Mouse (Mus musculus): ENCODE measurements around the gene Lbx2.
A peak's percentile ranks its signal among the peaks of the same experiment; 100 is the strongest.

Lbx2 gene

DNA sequence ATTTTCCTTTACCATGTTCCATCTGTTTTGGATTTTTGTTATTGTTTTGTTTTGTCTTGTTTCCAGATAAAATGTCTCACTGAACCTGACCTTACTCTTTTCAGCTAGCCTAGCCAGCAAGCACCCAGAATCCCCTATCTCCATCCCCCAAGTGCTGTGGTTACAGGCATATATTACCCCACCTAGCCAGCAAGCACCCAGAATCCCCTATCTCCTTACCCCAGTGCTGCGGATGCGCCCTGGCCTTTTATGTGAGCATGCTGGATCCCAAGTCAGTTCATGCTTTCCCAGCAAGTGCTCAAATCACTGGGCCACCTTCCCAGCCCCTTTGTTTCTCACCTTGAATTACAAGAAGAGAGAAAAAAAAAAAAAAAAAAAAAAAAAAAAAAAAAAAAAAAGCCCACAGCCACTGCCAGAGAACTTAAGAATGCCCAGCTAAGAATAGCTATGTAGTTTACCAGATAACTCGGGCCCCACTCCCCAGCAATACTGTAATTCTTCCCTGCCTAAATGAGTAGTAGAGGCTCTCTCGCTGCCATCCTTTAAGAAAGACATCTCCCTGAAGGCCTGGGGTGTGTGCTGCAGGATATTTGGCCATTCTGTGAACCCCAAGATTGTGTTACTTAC lies 25.5 kb downstream of the Lbx2 start:
- no peak for DNase-seq (ENCODE audit: low spot score)

DNA sequence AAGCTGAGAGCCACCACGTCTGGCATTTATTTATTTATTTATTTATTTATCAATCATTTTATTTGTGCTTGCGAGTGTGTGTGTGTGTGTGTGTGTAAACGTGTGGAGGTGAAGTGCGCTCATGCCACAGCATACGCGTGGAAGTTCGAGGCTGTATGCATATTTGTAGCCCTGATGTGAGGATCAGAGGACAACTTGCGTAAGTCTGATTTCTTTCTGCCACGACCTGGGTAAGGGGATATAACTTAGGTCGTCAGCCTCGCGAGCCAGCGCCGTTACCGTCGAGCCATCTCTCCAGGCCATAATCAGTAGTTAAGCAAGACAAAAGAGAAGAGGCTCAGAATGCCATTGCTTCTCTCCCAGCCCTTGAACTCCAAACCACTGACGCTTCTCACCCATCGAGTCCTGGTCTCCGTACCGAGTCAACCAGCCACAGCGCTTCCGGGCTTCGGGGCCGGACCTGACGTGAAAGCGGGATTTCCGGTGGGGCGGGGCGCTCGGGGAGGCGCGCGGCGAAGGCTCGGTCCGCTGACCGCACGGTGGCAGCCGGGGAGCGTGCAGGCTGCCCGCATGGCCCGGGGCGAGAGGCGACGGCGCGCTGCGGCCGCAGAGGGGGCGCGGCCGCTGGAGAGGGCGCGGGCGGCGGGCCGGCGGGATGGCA lies 29.0 kb downstream of the Lbx2 start, which contains the start of gene Mogs:
Gene Mogs (plus strand): TSS at position 486 of the 661 bp plus-strand sequence.
- DNase-seq (ENCODE audit: low spot score): peak; percentile 92

DNA sequence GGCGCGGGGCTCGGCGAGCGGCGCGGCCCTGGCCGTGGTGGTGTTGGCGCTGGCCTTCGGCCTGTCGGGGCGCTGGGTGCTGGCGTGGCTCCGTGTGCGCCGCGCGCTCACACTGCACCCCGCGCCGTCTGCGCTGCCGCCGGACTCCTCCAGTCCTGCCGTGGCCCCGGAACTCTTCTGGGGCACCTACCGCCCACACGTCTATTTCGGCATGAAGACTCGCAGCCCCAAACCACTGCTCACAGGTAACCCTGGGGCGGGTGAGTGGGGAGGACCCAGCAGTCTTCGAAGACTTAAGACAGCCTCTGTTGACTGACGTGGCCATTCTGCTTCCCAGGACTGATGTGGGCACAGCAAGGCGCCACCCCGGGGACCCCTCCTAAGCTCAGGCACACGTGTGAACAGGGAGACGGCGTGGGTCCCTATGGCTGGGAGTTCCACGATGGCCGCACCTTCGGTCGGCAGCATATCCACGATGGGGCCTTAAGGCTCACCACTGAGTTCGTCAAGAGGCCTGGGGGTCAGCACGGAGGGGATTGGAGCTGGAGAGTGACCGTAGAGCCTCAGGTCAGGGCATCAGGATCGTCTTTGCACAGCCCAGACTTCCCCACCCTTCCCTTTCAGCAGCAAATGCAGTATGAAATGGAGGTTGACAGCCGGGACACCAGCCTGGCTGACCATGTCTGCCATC lies 29.7 kb downstream of the Lbx2 start:
- DNase-seq (ENCODE audit: low spot score): no peak

DNA sequence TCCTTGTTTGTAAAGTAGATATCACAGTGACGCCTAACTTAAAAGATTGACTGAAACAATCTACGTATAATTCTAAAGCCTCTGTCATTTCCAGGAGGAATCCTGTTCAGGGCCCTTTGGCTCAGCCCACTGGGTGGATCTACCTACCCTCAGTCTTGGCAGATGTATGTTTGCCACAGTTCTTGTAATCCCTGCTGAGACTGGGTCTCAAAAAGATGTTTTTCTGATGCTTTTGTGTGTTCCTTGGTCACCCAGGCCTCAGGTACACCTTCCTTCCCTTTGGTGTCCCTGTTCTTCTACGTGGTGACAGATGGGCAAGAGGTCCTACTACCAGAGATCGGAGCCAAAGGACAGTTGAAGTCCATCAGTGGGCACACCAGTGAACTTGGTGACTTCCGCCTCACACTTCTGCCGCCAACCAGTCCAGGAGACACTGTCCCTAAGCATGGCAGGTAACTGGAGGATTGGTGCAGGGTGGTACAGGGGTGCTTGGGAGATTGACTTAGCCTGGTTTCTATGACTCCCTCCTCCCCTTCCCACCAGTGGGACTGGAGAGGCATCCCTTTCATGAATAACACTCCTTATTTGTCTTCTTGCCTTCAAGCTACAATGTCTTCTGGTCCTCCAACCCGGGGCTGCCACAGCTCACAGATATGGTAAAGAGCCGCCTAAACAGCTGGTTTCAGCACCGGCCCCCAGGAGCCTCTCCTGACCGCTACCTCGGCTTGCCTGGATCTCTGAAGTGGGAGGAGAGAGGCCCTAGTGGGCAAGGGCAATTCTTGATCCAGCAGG lies 30.4 kb downstream of the Lbx2 start:
- DNase-seq (ENCODE audit: low spot score): no peak

DNA sequence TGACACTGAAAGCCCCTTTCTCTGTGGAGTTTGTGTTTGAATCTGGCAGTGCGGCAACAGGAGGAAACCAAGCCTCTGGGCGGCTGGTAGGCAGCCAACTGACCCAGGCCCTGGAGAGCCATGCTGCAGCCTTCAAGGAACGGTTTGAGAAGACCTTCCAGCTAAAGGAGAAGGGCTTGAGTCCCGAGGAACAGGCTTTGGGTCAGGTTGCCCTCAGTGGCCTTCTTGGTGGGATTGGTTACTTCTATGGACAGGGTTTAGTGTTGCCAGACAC lies 30.9 kb downstream of the Lbx2 start:
- no peak for DNase-seq (ENCODE audit: low spot score)

DNA sequence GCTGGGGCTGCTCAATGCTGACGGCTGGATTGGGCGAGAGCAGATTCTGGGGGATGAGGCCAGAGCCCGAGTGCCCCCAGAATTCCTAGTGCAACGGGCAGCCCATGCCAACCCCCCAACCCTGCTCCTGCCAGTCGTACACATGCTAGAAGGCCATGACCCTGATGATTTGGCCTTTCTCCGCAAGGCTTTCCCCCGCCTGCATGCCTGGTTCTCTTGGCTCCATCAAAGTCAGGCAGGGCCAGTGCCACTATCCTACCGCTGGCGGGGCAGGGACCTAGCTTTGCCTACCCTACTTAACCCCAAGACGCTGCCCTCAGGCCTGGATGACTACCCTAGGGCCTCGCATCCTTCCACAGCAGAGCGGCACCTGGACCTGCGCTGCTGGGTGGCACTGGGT lies 31.4 kb downstream of the Lbx2 start:
- DNase-seq (ENCODE audit: low spot score): no peak

DNA sequence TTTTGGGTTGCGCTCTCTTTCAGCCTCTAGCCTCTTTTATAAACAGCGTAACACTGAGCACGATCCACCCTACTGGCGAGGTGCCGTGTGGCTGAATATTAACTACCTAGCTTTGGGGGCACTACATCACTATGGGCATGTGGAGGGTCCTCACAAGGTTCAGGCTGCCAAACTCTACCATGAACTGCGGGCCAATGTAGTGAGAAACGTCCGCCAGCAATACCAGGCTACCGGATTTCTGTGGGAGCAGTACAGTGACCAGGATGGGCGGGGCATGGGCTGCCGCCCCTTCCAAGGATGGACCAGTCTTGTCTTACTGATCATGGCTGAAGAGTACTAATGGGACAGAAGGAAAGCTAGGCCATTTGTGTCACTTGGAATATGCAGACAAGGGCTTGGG lies 32.2 kb downstream of the Lbx2 start:
- no peak for DNase-seq (ENCODE audit: low spot score)

DNA sequence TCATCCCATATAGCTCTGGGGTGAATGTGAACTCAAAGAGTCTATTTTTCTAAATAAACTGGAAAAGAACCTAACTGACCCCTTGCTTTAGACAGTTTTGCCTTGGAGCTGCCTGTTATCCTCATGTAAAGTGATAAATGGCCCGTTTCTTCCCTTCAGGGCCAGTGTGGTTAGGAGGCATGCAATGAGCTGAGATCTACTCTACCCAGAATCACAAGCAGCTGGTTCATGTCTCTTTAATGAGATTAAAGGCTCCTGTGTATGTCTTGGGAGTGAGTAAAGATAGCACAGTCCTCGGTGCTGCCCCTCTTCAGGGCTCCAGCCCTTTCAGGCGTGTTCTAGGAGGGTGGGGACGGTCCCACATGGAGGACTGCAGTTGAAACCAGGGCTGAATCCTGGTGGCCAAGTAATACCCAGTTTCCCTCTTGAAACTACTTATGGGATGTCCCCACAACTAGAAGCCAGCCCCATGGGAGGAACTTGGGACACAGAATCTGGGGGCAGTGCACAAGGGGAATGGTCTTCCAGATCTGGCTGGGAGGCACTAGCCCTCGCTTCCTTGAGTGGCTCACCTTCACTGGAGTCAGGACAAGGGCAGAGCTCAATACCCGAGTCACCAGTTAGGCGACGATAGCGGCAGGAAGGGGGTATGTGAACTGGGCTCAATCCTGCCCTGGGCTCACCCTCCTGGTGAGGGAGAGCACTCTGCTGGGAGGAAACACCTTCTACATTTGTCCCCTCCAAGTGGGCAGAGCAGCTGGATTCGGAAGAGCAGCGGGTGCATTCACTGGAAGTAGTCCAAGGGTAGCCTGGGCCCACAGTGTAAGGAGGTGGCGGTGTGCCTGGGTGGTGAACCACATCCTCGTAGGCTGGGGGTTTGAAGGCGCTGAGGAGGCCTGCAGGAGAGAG lies 32.9 kb downstream of the Lbx2 start:
- no peak for DNase-seq (ENCODE audit: low spot score)

DNA sequence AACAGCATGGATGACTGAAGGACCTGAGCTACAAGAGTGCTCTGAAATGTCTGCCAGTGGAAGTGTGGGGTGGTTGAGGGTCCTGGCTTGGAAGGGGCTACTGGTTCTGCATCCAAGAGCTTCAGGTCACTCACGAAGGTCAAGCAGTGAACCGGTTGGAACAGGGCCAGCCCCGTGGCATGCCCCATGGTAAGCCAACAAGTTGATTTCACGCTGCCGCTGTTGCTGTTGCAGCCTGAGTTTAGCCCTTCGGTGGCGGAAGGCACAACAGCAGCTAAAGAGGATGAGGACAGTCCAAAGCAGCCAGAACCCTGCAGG lies 33.5 kb downstream of the Lbx2 start:
- DNase-seq (ENCODE audit: low spot score): no peak

DNA sequence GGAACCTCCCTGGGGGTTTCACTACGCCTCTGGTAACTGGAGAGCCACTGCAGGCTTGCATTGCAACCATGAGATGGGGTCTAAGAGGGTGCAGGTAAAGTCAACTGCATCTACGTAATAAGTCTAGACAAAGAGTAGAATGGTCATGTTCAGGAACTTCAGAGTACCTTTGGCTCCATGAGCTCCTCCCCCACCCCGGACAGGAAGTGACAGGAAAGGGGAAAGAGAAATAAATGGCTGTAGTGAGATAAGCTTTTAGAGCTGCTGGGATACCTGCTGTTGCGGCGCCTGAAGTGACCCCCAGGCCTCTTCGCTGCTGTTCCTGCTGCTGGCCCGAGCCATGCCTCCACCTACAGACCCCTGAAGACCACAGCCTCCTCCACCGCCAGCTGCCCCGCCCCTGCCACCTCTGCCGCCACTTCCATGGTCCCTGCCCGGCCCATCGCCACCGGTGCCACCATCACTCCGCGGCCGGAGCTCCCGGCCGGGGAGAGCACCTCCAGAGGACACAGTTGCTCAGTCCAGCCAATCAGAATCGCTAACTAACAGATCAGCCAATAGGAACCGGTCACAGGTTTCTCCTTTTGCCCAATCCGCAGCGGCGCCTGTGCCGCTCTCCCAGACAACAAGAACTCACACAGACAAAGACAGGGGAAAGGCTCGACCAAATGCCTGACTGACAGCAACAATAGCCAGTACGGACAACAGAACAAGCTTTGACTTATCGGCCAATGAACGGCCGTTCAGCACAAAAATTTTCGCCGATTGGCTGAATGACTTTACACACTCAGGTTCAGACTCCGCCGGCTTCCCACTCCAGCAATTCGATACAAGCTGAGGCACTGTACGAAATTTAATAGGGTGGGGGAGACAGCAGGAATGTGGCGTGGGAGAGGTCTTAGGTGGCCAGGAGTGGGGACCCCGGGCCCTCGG lies 35.0 kb downstream of the Lbx2 start, which contains the start of gene Wbp1:
Gene Wbp1 (minus strand): TSS at position 630 of the 933 bp plus-strand sequence.
- DNase-seq (ENCODE audit: low spot score): peak; percentile 86

DNA sequence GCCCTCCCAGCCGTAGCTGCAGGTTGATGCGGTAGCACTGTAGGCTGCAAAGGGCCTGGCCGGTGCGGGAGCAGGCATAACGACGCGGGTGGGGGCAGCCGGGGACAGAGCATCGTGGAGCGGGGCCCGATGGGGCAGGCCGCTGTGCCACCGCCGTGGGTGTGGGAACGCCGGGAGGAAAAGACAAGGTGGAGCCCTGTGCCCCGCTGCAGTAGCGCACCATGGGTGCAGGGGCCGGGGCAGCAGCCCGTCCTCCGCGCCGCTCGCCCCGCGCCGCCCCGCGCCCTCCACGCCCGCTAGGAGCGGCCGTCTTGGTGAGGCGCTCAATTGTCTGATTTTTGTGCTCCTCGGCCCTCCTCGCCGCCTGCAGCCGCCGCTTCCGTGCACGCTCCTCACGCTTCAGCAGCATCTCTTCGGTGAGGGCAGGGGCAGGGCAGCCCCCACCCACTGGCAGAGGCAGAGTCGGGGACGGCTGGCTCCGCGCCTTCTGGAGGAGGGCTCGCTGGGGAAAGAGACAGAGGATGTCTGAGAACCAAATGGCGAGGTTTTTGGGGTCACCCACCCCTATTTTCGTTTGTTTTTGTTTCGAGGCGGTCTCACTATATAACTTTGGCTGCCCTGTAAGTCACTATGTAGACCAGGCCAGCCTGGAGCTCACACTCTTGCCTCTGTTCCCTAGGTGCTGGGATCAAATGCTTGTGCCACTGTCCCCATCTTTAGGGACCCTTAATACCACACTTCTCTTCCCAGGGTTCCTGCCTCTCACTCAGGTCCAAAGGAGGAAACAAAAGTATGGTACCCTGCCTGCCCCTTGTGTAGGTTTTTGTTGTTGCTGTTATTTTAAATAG lies 35.9 kb downstream of the Lbx2 start:
- DNase-seq (ENCODE audit: low spot score): no peak

DNA sequence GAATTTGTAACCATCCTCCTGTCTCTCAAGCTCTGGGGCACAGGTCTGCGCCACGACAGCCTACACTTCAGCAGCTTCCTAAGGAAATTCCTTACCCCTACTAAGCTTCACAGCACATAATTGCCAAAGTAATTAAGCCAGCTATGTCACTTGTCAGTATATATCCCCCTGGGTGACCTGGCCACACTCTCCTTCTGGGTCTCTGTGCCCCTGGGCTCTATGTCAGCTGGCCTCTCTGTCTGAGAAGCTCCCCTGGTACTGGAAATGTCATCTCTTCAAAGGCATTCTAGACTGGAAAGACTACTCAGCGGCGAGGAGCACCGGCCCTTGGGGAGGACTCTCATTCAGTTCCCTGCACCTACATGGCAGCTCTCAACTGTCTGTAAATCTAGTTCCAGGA lies 36.8 kb downstream of the Lbx2 start:
- no peak for DNase-seq (ENCODE audit: low spot score)

DNA sequence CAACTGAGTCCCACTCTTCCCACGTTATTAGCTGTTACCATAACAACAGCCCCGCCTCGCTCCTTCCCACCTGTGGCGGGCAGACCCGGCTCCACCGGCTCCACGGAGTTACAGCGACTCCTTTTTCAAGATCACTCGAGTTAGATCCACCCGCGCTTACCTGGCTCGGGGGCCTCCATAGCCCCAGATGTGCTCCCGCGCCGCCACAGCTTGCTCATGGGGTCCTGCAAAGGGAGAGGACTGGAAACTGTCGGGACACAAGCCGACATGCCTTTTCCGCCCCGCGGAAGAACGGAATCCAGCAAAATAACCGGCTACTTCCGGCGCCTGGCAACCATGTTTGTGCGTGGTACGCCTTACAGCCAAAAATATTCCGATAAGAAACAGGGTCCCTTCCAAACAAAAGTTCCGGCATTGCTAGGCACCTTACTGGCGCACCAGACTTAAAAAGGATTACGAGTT lies 38.7 kb downstream of the Lbx2 start:
- DNase-seq (ENCODE audit: low spot score): peak; percentile 92

DNA sequence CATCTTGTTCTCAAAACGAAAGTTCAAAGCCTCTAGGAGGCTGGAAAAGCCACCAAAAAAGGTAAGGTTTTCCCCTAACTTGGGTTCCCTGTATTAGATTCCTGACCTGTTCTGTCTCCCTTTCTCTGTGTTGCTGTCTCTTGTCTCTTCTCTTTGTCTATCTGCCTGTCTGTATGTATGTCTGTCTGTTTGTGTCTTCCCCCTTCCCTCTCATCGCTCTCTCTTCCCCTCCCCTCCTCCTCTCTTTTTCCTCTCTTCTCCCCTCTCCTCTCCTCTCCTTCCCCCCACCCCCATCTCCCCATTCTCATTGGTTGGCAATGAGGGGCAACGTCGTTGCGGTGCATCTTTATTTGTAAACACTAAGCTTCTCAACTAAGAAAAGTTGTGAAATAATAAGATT lies 39.2 kb downstream of the Lbx2 start, which contains the start of gene Ino80b:
Gene Ino80b (minus strand): TSS at position 101 of the 400 bp plus-strand sequence.
- DNase-seq (ENCODE audit: low spot score): no peak

DNA sequence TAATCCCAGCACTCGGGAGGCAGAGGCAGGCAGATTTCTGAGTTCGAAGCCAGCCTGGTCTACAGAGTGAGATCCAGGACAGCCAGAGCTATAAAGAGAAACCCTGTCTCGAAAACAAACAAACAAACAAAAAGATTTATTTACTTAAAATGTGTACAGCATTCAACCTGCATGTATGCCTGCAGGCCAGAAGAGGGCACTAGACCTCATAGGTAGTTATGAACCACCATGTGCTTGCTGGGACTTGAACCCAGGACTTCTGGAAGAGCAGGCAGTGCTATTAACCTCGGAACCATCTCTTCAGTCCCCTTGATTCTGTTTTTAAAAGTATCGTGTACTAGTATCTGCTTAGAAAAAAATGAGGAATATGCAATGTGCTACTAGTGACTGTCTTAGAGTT lies 41.3 kb downstream of the Lbx2 start:
- no peak for DNase-seq (ENCODE audit: low spot score)

DNA sequence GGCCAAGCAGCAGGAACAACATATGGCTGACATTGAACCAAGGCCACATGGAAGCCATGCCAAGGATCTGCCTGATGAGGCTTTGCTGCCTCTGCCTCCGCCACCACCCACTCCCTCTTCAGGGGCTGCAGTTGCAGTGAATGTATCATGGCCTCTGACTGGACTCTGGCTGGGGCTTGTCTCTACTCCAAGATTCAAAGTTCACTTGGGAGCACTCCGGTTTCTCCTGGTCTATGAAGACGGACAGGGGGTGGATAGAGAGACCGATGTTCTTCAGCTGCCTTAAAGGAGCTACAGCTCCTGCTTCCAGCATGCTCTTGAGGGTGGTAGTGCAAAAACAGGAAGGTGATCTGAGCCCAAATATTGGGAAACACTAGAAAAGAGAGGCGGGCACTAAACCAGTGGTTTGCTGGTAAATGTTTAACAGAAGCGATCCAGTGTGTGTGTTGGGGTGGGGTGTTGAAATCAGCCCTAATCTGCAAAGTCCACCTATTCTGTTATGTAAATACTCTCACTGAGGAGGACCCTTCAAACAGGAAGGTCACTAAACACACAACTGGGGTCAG lies 45.4 kb downstream of the Lbx2 start:
- DNase-seq (ENCODE audit: low spot score): no peak

DNA sequence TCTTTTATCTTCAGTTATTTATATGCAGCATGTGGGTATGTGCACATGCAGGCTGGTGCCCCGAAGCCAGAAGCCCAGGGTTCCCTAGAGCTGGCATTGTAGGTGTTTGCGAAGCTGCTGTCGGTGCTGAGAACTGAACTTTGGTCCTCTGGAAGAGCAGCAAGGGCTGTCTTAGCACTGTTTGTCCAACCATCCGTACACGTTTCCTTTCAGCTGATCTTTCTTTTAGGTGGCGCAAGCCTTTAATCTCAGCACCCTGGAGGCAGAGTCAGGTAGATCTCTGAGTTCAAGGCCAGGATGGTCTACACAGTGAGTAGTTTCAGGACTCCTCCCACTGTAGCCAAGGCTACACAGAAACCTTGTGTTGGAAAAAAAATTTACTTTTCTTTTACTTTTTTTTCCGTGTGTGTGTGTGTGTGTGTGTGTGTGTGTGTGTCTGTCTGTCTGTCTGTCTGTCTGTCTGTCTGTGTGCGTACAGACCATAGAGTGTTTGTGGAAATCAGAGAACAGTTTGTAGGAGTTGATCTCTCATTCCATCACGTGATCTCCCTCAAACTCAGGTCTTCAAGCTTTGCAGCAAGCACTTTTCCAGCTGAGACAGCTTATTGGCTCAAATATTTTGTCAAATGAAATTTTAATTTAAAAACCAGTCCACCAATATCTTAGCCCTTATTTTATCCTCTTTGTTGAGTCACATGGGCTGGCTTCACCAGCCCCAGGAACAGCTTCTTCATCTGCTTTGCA lies 46.2 kb downstream of the Lbx2 start:
- DNase-seq (ENCODE audit: low spot score): no peak

DNA sequence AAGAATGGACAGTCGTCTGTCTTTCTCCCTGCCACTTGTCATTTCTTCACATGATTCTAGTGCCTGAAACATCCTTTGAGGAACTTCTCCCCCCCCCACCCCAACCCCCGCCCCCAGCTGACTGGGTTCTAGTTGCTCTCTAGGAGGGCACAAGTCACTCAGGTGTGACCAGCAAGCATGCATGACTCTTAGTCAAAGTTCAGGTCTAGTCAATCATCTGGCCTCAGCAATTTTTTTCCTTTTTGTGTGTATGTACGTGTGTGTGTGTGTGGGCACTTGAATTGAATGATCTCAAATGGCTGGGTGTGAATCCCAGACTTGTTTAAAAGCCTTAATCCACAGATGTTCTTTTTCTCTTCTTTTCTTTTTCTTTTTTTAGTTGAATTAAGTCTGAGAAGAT lies 48.1 kb downstream of the Lbx2 start:
- DNase-seq (ENCODE audit: low spot score): no peak
